ENCODE assay signal across 14 mouse cellular contexts in the genomic region with DNA sequence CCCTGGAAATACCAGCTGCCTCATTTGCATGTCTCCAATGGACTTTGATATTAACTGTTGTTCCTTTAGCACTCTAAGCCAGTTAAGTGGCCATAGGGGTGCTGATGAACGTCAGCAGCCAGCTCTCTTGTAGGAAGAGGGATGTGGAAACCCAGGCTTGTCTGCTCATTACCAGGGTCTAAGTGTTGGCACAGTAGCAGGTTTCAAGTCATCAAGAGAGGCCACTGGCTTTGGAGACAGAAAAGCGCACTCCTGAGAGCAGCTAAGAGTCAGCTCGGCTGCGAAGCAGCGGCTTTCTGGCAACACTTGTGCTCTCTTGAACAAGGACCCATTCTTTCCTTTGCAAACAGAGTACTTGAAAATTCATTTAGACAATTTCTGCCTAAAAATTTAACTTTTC.
A peak's percentile ranks its signal among the peaks of the same experiment; 100 is the strongest.
DNase-seq lines count a peak whose midpoint lies in the region; ATAC-seq lines count a peak whose summit lies in the region.
"Had no signal": no experiment of that assay in that cellular context is flagged by ENCODE, and none has a peak within 500 bp of the region (broad histone marks: within the 10 kb centered on the region; RNA-seq: fewer than 3 reads in every experiment).

No protein-coding gene starts in this region.

- no peak overlapping the region for H3K9ac ChIP-seq in forebrain, embryonic 11.5 days (ENCODE audit: low read length)
- no peak overlapping the region for H3K9ac ChIP-seq in forebrain, embryonic 15.5 days (replicated peaks)
- no peak overlapping the region for H3K9ac ChIP-seq in hindbrain, embryonic 13.5 days
- no peak overlapping the region for H3K9ac ChIP-seq in hindbrain, embryonic 11.5 days (ENCODE audit: low read depth, low read length)
- H3K9ac ChIP-seq in limb, embryonic 11.5 days (ENCODE audit: low read length), result no peak overlapping the region; the same call in 1 of the 2 replicates
- H3K9ac ChIP-seq: lung, embryonic 15.5 days; midbrain, embryonic 15.5 days had no signal

- H3K27ac ChIP-seq in forebrain, embryonic 11.5 days (ENCODE audit: low read depth, low read length), result 0 out of 2 replicates have a peak overlapping the region, but pooled peaks have one; percentile 4
- no peak overlapping the region for H3K27ac ChIP-seq in forebrain, embryonic 15.5 days (replicated peaks)
- H3K27ac ChIP-seq in hindbrain, embryonic 13.5 days, result peak overlapping the region; percentile 19; the same call in 1 of the 2 replicates
- H3K27ac ChIP-seq in hindbrain, embryonic 11.5 days (ENCODE audit: low read depth, low read length), result no peak overlapping the region
- H3K27ac ChIP-seq in limb, embryonic 11.5 days (replicated peaks; ENCODE audit: low read depth, low read length), result peak overlapping the region; percentile 83; the same call in 1 of the 2 replicates
- H3K27ac ChIP-seq: lung, embryonic 15.5 days; midbrain, embryonic 15.5 days had no signal

- no peak for DNase-seq in forebrain, embryonic 11.5 days (ENCODE audit: low spot score)
- no peak for DNase-seq in hindbrain, embryonic 11.5 days (ENCODE audit: low spot score)
- DNase-seq in limb, embryonic 11.5 days (ENCODE audit: low spot score), result no peak
- peak; percentile 28 for DNase-seq in lung, postnatal 14 days
- no peak for DNase-seq in right cerebral cortex, postnatal 10 days (ENCODE audit: low spot score in 2 of 2)
- no peak for DNase-seq in cerebellum, adult 9-10 months
- DNase-seq: adrenal gland, adult 8-10 months; kidney, adult 2 months; right cerebral cortex, postnatal 14 days; thymus, adult 2 months had no signal

- WGBS in forebrain, embryonic 11.5 days, result 56% methylated on average over 5 of the region's 5 CpGs
- WGBS in forebrain, embryonic 15.5 days, result 42% methylated on average over 5 of the region's 5 CpGs
- 58% methylated on average over 5 of the region's 5 CpGs for WGBS in hindbrain, embryonic 13.5 days
- WGBS in hindbrain, embryonic 11.5 days, result 71% methylated on average over 5 of the region's 5 CpGs
- WGBS in limb, embryonic 11.5 days, result 17% methylated on average over 5 of the region's 5 CpGs

- no peaks in the 10 kb centered on the region for H3K9me3 ChIP-seq in forebrain, embryonic 11.5 days (ENCODE audit: control insufficient read depth, low read length)
- no peaks in the 10 kb centered on the region for H3K9me3 ChIP-seq in forebrain, embryonic 15.5 days
- H3K9me3 ChIP-seq in hindbrain, embryonic 13.5 days, result no peaks in the 10 kb centered on the region
- no peaks in the 10 kb centered on the region for H3K9me3 ChIP-seq in hindbrain, embryonic 11.5 days (ENCODE audit: control insufficient read depth, low read length)
- no peaks in the 10 kb centered on the region for H3K9me3 ChIP-seq in limb, embryonic 11.5 days (ENCODE audit: control insufficient read depth, low read length)
- H3K9me3 ChIP-seq: lung, embryonic 15.5 days; midbrain, embryonic 15.5 days had no signal

- no peaks in the 10 kb centered on the region for H3K36me3 ChIP-seq in forebrain, embryonic 11.5 days (ENCODE audit: control insufficient read depth, insufficient read depth, low read length)
- no peaks in the 10 kb centered on the region for H3K36me3 ChIP-seq in forebrain, embryonic 15.5 days
- H3K36me3 ChIP-seq in hindbrain, embryonic 13.5 days, result no peaks in the 10 kb centered on the region
- H3K36me3 ChIP-seq in hindbrain, embryonic 11.5 days (ENCODE audit: control insufficient read depth, insufficient read depth, low read length), result no peaks in the 10 kb centered on the region
- H3K36me3 ChIP-seq in limb, embryonic 11.5 days (ENCODE audit: control insufficient read depth, insufficient read depth, low read length), result no peaks in the 10 kb centered on the region
- H3K36me3 ChIP-seq: lung, embryonic 15.5 days; midbrain, embryonic 15.5 days had no signal

- no peak overlapping the region for H3K4me2 ChIP-seq in forebrain, embryonic 11.5 days (ENCODE audit: low read depth, low read length, severe bottlenecking)
- no peak overlapping the region for H3K4me2 ChIP-seq in forebrain, embryonic 15.5 days (replicated peaks)
- no peak overlapping the region for H3K4me2 ChIP-seq in hindbrain, embryonic 13.5 days
- no peak overlapping the region for H3K4me2 ChIP-seq in hindbrain, embryonic 11.5 days (replicated peaks; ENCODE audit: low read depth, low read length)
- no peak overlapping the region for H3K4me2 ChIP-seq in limb, embryonic 11.5 days (ENCODE audit: low read depth, severe bottlenecking)
- H3K4me2 ChIP-seq: lung, embryonic 15.5 days; midbrain, embryonic 15.5 days had no signal

- no peaks in the 10 kb centered on the region; the same call in 1 of the 2 replicates for H3K27me3 ChIP-seq in forebrain, embryonic 11.5 days (ENCODE audit: control insufficient read depth, insufficient read depth, low read length)
- H3K27me3 ChIP-seq in forebrain, embryonic 15.5 days, result no peaks in the 10 kb centered on the region
- H3K27me3 ChIP-seq in hindbrain, embryonic 13.5 days, result peaks cover 9% of the 10 kb centered on the region; the same call in 1 of the 2 replicates
- no peaks in the 10 kb centered on the region for H3K27me3 ChIP-seq in hindbrain, embryonic 11.5 days (ENCODE audit: control insufficient read depth, insufficient read depth, low read length)
- no peaks in the 10 kb centered on the region for H3K27me3 ChIP-seq in limb, embryonic 11.5 days (ENCODE audit: control insufficient read depth, insufficient read depth, low read length)
- H3K27me3 ChIP-seq: midbrain, embryonic 15.5 days had no signal

- peaks cover 17% of the 10 kb centered on the region for H3K4me1 ChIP-seq in forebrain, embryonic 11.5 days (replicated peaks; ENCODE audit: control insufficient read depth, insufficient read depth, low read length)
- peaks cover 54% of the 10 kb centered on the region for H3K4me1 ChIP-seq in forebrain, embryonic 15.5 days
- peaks cover 44% of the 10 kb centered on the region for H3K4me1 ChIP-seq in hindbrain, embryonic 13.5 days (replicated peaks)
- peaks cover 4% of the 10 kb centered on the region; the same call in 1 of the 2 replicates for H3K4me1 ChIP-seq in hindbrain, embryonic 11.5 days (replicated peaks; ENCODE audit: control insufficient read depth, insufficient read depth, low read length)
- peaks cover 62% of the 10 kb centered on the region for H3K4me1 ChIP-seq in limb, embryonic 11.5 days (ENCODE audit: control insufficient read depth, insufficient read depth, low read length)

- no peak overlapping the region for H3K4me3 ChIP-seq in forebrain, embryonic 11.5 days (ENCODE audit: low read depth, low read length)
- no peak overlapping the region for H3K4me3 ChIP-seq in forebrain, embryonic 15.5 days
- H3K4me3 ChIP-seq in hindbrain, embryonic 13.5 days, result no peak overlapping the region
- H3K4me3 ChIP-seq in hindbrain, embryonic 11.5 days (ENCODE audit: low read depth, low read length), result no peak overlapping the region
- H3K4me3 ChIP-seq in limb, embryonic 11.5 days (ENCODE audit: low read depth, low read length), result no peak overlapping the region
- H3K4me3 ChIP-seq: lung, embryonic 15.5 days; midbrain, embryonic 15.5 days had no signal

- ATAC-seq in forebrain, embryonic 11.5 days (replicated peaks; ENCODE audit: low FRiP score), result no peak
- ATAC-seq in forebrain, embryonic 15.5 days (replicated peaks), result no peak
- ATAC-seq in hindbrain, embryonic 13.5 days (ENCODE audit: low FRiP score), result no peak
- ATAC-seq in hindbrain, embryonic 11.5 days (ENCODE audit: low FRiP score), result no peak
- no peak for ATAC-seq in limb, embryonic 11.5 days (ENCODE audit: insufficient number of reproducible peaks, low FRiP score, low TSS enrichment, low read depth)
- ATAC-seq: midbrain, embryonic 15.5 days had no signal

Comparison
In these comparisons a context has a peak if more than half of its experiments do, and no peak if none do; other contexts are left out.
1. H3K27ac ChIP-seq: peak in forebrain, embryonic 11.5 days (single experiment), hindbrain, embryonic 13.5 days (single experiment) and limb, embryonic 11.5 days (single experiment); none in forebrain, embryonic 15.5 days (single experiment) and hindbrain, embryonic 11.5 days (single experiment).